Mouse (Mus musculus) neural tube, embryonic 10.5 days (tissue): ENCODE results near the gene Dand5.
A peak's percentile ranks its signal among the peaks of the same experiment; 100 is the strongest.
"Not testable (repeated sequence)": the region's sequence is repeated elsewhere in the genome, so short reads cannot be mapped to it uniquely, and the experiment has no call there.

Experiments
- DNase-seq: peaks from one replicate; pipeline ENCODE4 v3.0.0-alpha.2; 2017; ENCODE audit warnings: low spot score; ENCODE audit errors: extremely low spot score

The Dand5 gene

DNA sequence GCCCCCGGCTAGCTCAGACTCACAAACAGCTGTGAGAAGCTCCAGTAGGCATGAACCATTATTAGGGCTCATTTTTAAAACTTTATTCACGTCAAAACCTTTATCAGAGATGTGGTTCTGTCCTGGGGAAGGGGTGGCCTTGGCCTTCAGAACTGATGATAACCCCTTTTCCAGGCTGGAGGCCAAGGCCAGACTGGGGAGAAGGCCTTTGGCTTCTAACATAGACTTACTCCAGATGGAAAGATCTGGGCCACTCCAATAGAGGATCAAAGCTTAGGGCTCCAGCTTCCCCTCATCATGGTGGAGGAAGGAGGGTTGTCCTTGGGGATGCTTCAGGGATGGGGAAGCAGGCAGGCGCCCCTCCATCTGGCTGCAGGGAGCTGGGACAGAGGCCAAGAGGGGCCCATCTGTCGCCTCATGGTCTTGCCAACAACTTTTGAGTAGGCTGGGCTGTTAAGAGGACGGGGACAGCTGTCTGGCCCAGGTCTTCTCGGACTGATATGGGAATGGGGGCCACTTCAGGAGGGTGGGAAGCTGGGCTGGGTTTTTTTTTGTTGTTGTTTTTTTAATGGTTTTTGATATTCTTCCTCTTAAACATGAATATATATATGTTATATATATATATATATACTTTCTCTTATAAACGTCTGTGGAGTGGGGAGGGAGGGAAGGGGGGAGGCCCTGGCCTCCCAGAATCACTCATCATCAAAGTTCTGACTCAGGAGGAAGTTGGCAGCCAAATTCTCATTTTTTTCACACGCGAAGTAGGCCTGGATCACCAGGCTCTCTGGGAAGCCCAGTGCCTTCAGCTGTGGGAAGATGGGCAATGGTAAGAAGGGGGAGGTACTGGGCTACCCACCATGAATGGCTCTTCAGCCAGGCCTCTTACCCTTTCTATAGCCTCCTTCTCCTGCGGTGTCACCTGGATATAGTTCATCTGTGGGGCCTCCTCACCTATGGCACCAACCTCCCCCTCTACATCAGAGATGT, 12.5 kb upstream of the Dand5 start:
- no peak for DNase-seq

DNA sequence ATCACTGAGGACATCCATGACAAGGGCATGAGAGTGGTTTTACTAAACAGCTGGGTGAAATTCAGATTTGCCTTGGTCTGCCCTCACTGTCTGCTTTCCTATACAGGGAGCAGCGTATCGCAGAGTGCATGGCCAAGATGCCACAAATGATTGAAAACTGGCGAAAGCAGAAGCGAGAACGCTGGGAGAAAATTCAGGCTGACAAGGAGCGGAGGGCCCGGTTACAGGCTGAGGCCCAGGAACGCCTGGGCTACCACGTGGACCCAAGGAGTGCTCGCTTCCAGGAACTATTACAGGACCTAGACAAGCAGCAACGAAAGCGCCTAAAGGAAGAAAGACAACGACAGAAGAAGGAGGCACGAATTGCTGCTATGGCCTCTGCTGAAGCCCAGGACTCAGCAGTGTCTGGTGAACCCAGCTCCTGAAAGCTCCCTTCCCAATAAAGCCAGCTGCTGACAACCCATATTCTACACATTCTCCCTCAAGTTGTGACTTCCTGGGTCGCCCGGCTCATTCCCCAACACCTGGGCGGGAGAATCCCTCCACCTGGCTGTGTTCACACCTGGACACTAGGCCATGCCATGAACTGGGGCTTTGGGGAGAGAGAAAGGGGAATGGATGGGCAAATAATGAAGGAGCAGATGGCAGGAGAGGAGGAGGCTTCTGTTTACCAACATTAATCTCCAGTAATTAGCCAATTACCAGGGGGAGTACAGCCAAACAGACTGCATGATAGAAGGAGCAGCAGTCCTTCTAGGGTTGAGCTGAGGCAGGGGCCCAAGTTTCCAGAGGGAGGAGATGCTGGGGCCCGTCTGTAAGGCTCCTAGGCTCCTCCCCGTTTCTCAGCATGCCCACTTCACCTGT, 11.6 kb upstream of the Dand5 start:
- DNase-seq, result no peak

- DNase-seq, result no peak
Measured at GRCm38 (mm10) chr8:84832759-84833742, 10.4 kb upstream of the Dand5 start.

GRCm38 (mm10) chr8:84832034-84832717, 9.6 kb upstream of the Dand5 start:
- peak; percentile 90 for DNase-seq

GRCm38 (mm10) chr8:84831490-84831889, 8.9 kb upstream of the Dand5 start, which contains the start of gene Gadd45gip1:
Gadd45gip1 (plus strand) TSS chr8:84831522.
- no peak for DNase-seq

DNA sequence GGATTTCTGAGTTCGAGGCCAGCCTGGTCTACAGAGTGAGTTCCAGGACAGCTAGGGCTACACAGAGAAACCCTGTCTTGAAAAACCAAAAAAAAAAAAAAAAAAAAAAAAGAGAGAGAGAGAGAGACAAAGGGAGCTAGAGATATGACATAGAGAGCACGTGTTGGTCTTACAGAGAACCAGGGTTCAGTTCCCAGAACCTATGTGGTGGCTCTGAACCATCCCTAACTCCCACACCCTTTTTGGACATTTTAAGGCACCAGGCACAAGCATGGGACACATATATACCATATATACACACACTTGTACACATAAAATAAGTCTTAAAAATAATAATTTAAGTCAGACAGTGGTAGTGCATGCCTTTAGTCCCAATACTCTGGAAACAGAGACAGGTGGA, 3.9 kb upstream of the Dand5 start:
- not testable (repeated sequence) for DNase-seq

DNA sequence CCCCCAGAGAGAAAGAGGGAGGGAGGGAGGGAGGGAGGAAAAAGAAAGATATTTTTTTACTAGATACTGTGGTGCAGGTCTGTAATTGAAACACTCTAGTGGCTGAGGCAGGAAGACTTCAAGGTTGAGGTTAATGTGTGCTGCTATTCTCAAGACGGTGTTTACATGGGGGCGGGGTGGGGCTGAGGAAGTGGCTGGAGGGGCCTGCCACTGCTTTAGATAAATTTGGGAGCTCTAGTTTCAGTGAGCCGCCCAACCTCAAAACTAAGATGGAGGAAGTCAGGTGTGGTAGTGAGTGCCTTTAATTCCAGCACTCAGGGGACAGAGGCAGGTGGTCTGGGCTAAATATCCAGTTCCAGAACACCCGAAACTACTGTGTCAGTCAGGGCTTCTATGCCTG, 3.0 kb upstream of the Dand5 start:
- no peak for DNase-seq

DNA sequence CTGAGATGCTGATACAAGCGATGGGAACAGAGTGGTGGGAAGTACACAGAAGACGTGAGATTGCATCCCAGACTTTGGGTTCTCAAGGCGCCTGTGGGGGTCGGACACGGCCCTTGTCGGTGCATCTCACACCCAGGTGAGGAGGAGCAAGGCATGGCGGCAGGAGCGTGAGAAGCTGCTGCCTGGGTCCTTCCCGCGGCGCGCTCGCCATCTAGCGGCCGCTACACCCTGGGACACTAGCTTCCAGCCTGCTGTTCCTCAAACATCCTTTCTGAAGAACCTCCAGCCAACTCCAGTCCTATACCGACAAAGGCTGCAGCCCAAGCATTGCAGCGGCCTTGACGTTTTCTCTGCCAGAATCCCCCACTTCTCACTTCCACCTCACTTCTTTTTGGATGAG, 1.0 kb upstream of the Dand5 start:
- peak; percentile 73 for DNase-seq

DNA sequence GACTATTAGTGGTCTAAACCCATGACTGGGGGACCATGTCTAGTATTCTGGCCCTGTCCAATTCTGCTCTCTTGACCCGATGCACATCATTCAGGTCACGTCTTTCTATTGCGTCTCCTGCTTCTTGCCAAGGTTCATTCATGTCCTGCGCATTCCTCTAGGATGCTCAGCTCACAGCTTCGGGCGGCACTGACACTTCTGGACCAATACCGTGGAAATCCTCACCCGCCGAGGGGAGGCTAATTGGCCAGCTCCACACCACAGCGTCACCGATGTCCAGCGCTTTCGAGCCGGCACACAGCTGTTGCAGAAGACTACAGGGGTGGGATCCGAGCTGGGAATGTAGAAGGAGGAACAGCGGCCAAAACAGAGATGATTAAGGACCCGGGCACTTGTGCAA, 6.5 kb downstream of the Dand5 start:
- no peak for DNase-seq

DNA sequence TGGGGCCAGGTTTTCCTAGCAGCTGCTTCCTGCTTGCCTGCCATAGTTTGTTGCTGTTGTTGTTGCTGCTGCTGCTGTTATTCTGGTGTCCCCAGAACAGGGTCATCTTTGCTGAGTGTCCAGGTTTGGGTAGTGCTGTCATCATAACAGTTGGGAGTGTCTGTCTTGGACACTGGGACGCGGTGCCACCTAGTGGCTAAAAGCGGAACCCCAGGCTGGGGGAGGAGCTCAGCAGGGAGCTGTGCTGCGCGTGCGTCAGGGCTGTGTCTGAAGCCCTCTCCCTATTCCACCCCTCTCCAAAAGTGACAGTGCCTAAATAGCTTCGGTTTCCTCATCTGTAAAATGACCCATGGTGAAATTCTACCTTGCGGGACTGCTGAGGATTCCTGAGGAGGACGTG, 7.1 kb downstream of the Dand5 start:
- peak; percentile 95 for DNase-seq

GRCm38 (mm10) chr8:84814555-84815441, 7.8 kb downstream of the Dand5 start:
- DNase-seq, result no peak

DNA sequence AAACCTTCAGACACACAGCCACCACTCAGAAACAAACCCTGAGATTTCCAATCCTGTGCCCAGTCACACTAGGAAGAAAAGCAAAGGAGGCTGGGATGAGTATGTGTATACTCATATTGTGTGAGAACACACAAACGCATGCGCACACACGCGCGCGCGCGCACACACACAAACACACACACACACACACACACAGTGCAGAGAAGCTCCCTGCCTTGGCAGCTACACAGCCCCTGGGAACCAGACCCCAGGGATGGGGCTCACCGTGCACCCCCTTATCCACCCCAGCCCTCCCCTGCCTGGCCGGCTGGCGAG, 8.4 kb downstream of the Dand5 start:
- no peak for DNase-seq

GRCm38 (mm10) chr8:84813830-84814229, 8.8 kb downstream of the Dand5 start:
- no peak for DNase-seq

- DNase-seq, result peak; percentile 84
Measured at GRCm38 (mm10) chr8:84813059-84813458, 9.6 kb downstream of the Dand5 start.

GRCm38 (mm10) chr8:84811303-84811702, 11.3 kb downstream of the Dand5 start:
- DNase-seq, result no peak

DNA sequence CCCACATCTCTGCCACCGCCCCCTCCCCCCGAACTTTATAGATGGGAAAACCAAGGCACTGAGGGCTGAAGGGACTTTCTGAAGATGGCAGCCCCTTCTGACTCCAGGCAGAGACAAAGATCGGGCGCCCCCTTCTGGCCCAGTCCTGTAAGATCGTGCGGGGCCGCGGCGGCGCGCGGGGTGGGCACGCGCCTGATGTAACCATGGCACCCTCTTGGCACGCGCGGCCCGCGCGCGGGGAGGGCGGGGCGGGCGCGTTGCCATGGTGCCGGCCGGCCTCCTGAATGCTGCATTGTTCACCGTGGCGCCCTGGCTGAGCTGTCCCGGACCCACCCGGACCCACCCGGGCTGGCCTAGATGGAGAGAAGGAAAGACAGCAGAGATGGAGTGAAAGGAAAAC, 11.7 kb downstream of the Dand5 start:
- peak; percentile 97 for DNase-seq

DNA sequence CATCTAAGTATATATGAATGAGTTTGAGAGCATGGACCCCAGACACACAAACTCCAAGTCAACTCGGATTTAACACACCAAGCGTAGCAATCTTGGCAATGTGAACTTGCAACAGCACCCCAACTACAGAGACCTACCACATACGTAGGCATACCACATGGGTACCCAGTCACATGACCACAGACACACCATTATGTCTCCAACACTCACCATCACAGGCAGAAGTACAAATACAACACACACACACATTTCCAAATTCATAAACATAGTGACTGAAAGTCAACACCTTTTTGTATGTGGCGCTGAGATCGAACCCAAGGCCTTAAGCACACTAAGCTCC, 12.7 kb downstream of the Dand5 start:
- DNase-seq, result no peak

DNA sequence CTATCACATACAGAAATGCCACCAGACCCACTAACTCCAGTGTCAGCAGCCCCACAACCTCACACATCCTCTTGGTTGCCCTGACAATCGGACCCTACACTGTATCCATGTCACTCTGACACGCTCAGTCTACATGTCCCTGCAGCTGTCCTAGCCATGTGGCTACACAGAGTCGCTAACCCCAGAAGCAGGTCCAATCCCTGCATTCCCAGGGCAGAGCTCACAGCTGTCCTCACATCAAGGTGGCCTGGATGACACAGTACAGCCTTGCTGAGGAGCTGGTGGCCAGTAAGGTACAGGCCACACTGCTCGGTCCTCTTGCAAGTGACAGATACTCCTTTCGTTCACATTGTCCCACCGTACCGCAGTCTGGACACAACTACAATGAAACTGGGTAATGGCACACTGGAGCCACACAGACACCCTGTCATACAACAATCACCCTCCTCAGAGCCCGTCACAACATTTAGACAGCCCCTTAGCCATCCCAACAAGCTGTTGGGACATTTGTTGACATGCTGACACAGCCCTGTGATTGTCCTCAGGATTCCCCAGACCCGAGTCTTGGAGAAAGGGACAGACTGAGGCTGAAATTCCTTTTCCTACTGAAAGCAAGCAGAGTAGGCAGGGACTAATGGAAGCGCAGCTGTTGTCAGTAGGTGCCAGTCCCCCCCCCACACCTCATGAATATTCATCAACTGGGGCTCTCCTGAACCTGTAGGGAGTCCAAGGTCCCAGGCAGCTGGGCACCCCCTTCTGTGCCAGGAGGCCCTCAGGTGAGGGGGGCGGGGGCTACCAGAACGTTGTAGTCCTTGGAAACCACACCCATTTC, 13.3 kb downstream of the Dand5 start:
- DNase-seq, result no peak

- no peak for DNase-seq
Measured at GRCm38 (mm10) chr8:84806031-84806430, 16.6 kb downstream of the Dand5 start.
